Mouse (Mus musculus) megakaryocyte, embryonic 14.5 days (primary cell): ENCODE results near the gene Vmn1r175. TPM values are rescaled to one million over a fixed set of nuclear protein-coding genes. Genes with fewer than 3 reads are reported as not detected.
"Not testable (repeated sequence)": the region's sequence is repeated elsewhere in the genome, so short reads cannot be mapped to it uniquely, and the experiment has no call there.

Experiments
- H3K27me3 ChIP-seq: replicated peaks from 2 replicates; pipeline ENCODE3; 2012; ENCODE audit warnings: inconsistent platforms
- H3K36me3 ChIP-seq: replicated peaks from 2 replicates; pipeline ENCODE3; 2012; ENCODE audit warnings: low read length, inconsistent platforms, mixed read lengths
- H3K4me1 ChIP-seq: 2 replicates; pipeline ENCODE4 v1.6.1; 2012; ENCODE audit warnings: inconsistent platforms
- H3K4me3 ChIP-seq: replicated peaks from 2 replicates; pipeline ENCODE3; 2012; ENCODE audit warnings: moderate library complexity, mild to moderate bottlenecking, inconsistent platforms
- H3K9me3 ChIP-seq: 2 replicates; pipeline ENCODE4 v1.6.1; 2012; ENCODE audit warnings: inconsistent platforms
- FLI1 ChIP-seq: IDR thresholded peaks from 2 replicates; pipeline ENCODE4 v1.6.1; 2012; ENCODE audit warnings: low read length, inconsistent platforms, mixed read lengths
- GATA1 ChIP-seq: IDR thresholded peaks from 3 replicates; pipeline ENCODE4 v1.6.1; 2012; ENCODE audit warnings: mixed read lengths, low read length, inconsistent platforms, borderline replicate concordance
- polyA plus RNA-seq: library from polyadenylated mRNA; stranded (reverse); fragments of >175 nt; gene quantifications from 2 replicates; pipeline ENCODE4 v1.2.3, GENCODE M21; 2012; ENCODE audit warnings: low replicate concordance; ENCODE audit not compliant: insufficient read depth

The Vmn1r175 gene
- polyA plus RNA-seq = not detected in 2 replicates

GRCm38 (mm10) chr7:23810543-23810942 lies at the start of gene Vmn1r175:
Gene Vmn1r175, minus strand, starts transcription at chr7:23810643.
- not testable (repeated sequence) for H3K27me3 ChIP-seq, H3K4me1 ChIP-seq, H3K9me3 ChIP-seq, H3K36me3 ChIP-seq, H3K4me3 ChIP-seq

- H3K36me3 ChIP-seq, H3K27me3 ChIP-seq, H3K4me3 ChIP-seq, H3K9me3 ChIP-seq, H3K4me1 ChIP-seq: not testable (repeated sequence)
Measured at GRCm38 (mm10) chr7:23837272-23837671, 26.8 kb upstream of the Vmn1r175 start, which contains the start of gene Vmn1r176. Gene Vmn1r176, minus strand, starts transcription at chr7:23837372.

- Histone ChIP-seq H3K27me3 (no peaks in the 10 kb centered on the region), H3K4me3 (no peak overlapping the region), H3K9me3 (peaks cover 26% of the 10 kb centered on the region), H3K4me1 (no peaks in the 10 kb centered on the region), H3K36me3 (no peaks in the 10 kb centered on the region)
- TF ChIP-seq FLI1 (no peak), GATA1 (no peak)
Measured at GRCm38 (mm10) chr7:23784526-23784925, 25.9 kb downstream of the Vmn1r175 start.

Other genes starting within 250 kb of the Vmn1r175 start
- gene Vmn1r169, start 235.1 kb downstream of the Vmn1r175 start, polyA plus RNA-seq = not detected in 2 replicates
- gene Vmn1r170, start 204.5 kb downstream of the Vmn1r175 start, polyA plus RNA-seq = not detected in 2 replicates
- not detected in 2 replicates for gene Vmn1r171, start 179.9 kb downstream of the Vmn1r175 start, polyA plus RNA-seq
- not detected in 2 replicates for gene Vmn1r172, start 152.3 kb downstream of the Vmn1r175 start, polyA plus RNA-seq
- gene Vmn1r173, start 109.9 kb downstream of the Vmn1r175 start, polyA plus RNA-seq = 0.04 TPM in 1 of 2 replicates, not detected in the other
- gene Vmn1r174, start 58.4 kb downstream of the Vmn1r175 start, polyA plus RNA-seq = 0.56 TPM in 1 of 2 replicates, not detected in the other
- not detected in 2 replicates for gene Vmn1r176, start 26.7 kb upstream of the Vmn1r175 start, polyA plus RNA-seq
- gene Vmn1r177, start 55.8 kb upstream of the Vmn1r175 start, polyA plus RNA-seq = not detected in 2 replicates
- gene Vmn1r178, start 81.4 kb upstream of the Vmn1r175 start, polyA plus RNA-seq = 0.34 TPM in 1 of 2 replicates, not detected in the other
- not detected in 2 replicates for gene Vmn1r179, start 116.3 kb upstream of the Vmn1r175 start, polyA plus RNA-seq
- not detected in 2 replicates for gene Vmn1r180, start 140.0 kb upstream of the Vmn1r175 start, polyA plus RNA-seq
- not detected in 2 replicates for gene Vmn1r181, start 164.0 kb upstream of the Vmn1r175 start, polyA plus RNA-seq
- not detected in 2 replicates for gene V1rd19, start 191.0 kb upstream of the Vmn1r175 start, polyA plus RNA-seq
- not detected in 2 replicates for gene Vmn1r183, start 242.6 kb upstream of the Vmn1r175 start, polyA plus RNA-seq